Mouse (Mus musculus) liver, adult (tissue): ENCODE data around the gene Mypn.

Experiments used
- GATA4 ChIP-seq: IDR thresholded peaks from 2 replicates; pipeline ENCODE4 v1.6.1; 2014; ENCODE audit warnings: mild to moderate bottlenecking, low read length; ENCODE audit not compliant: insufficient replicate concordance

Mypn gene

DNA sequence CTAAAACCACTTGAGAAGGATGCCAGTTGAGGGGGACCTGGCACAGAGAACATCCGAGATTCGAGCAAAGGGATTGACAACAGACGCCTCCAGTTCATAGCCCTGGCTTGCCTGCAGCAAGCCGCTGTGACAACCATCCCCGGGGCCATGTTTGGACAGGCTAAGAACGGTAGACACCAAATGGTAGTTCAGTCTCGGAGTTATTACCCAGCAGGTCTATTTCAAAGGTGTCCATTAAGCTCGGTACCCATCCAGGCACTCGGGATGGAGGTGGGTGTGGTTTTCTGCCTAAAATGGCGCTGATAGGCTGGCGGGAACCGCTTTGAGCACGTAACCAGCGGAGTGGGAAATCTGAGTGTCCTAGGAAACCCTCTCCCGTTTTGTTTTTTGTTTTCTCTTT, 87.9 kb downstream of the Mypn start:
- no peak for TF ChIP-seq GATA4

DNA sequence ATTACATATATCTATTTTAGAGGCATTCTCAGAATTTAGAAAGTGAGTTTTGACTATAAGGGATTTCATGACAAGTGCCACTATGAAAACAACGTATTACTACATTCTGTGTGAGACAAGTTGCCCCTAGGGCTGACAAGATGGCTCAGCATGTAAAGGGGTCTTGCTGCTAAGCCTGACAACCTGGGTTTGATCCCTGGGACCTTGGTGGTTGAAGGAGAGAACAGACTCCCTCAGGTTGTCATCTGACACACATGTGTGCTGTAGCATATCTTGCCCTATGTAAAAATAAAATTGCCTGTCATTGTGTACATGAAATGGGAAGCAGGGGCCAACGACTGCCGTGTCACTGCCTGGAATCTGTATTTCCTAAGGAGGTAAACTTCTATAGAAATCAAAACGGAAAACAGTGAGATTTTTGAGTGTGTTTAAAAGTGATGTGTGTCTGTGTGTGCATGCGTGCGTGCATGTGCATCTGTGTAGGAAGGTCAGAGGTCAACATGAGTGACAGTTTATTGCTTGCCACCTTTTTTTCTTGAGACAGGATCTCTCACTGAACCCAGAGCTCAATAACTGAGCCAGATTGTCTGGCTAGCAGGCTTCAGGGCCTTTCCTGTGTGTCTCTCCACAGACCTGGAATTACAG, 89.9 kb downstream of the Mypn start:
- no peak for TF ChIP-seq GATA4

DNA sequence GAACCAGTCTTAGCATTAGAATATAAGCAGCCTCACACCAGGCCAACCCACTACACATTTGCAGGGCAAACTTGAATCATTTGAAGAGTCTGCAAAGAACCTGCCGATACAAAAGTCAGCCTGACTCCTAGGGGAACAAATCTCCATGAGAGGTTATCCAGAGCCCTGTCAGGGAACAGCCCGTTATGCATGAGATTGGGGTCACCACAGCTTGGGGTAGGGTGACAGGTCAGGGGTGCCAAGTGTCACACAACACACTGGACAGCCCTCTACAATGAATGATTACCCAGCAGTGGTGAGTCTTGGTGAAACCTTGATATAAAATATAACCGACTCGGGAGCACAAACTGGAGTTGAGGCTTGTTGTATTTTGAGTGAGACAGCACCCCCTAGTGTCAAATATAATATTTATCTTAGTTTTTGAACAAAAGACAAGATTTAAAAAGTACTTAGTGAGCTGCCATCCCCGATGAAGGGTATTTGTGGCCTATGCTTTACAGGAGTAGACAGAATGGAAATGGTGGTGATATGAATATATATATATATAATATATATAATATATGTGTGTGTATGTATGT, 90.6 kb downstream of the Mypn start:
- TF ChIP-seq GATA4, result no peak

DNA sequence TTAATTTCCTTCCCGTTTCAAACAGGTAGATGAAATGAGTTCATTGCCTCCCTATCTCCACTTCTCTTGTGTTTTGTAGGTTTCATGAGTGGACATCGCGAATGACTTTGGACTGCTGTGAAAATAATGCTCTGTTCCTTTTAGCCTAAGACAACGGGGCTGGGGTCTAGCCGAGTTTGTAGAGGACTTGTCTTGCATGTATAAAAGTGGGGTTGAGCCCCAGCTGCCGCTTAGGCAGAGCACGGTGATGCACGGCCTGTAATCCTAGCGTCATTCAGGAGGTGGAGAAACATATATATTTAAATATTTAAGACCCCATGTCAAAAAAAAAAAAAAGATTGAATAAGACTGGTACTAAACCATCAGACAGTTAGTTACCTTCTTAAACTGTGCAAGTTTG, 103.1 kb downstream of the Mypn start:
- TF ChIP-seq GATA4, result no peak

- no peak for TF ChIP-seq GATA4
Measured at GRCm38 (mm10) chr10:63099941-63100562, 103.7 kb downstream of the Mypn start.

GRCm38 (mm10) chr10:63099521-63099920, 104.2 kb downstream of the Mypn start, which contains the start of gene Atoh7:
TSS of gene Atoh7 (plus strand) at chr10:63099651.
- no peak for TF ChIP-seq GATA4

GRCm38 (mm10) chr10:63098191-63098590, 105.6 kb downstream of the Mypn start:
- no peak for TF ChIP-seq GATA4

GRCm38 (mm10) chr10:63096757-63097156, 107.0 kb downstream of the Mypn start:
- no peak for TF ChIP-seq GATA4

GRCm38 (mm10) chr10:63092616-63093550, 110.9 kb downstream of the Mypn start:
- TF ChIP-seq GATA4, result no peak

- no peak for TF ChIP-seq GATA4
Measured at GRCm38 (mm10) chr10:63091915-63092314, 111.8 kb downstream of the Mypn start.

DNA sequence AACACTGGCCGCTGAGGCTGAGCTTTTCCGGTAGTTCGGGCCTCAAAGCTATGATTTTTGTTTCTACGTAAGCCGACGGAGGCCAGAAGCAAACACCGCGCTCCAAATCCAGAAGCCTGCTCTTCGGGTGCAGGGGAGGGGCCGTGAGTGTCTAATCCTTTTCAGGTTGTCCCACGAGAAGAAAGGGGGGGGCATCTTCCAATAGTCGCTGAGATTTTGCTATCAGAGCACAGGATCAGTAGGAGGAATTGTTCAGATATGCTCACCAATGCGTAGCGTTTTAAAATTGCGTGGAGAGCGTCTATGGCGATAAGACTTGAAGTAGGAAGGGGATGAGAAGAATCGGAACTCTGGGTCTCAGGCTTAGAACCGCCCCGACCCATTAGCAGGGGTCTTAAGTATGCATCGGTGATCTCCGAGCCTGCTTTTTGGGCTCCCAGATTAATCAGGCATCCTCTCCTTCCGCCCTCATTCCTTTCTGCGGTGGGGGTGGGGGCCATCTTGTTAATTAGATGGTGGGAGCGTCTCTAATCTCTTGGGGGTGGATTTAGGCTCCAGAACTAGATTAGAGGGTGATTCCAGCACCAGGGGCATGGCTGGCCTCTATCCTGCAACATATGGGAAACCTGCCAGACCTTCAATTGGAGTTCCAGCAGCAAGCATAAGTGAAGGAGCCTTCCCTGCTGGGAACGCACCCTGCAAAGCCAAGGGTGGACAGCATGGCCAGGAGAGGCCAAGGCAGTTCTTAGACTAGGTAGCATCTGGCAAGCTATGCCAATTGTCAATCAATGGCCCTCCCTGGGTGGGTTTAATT, 113.8 kb downstream of the Mypn start:
- TF ChIP-seq GATA4, result no peak

GRCm38 (mm10) chr10:63089103-63089757, 114.5 kb downstream of the Mypn start:
- TF ChIP-seq GATA4, result no peak

DNA sequence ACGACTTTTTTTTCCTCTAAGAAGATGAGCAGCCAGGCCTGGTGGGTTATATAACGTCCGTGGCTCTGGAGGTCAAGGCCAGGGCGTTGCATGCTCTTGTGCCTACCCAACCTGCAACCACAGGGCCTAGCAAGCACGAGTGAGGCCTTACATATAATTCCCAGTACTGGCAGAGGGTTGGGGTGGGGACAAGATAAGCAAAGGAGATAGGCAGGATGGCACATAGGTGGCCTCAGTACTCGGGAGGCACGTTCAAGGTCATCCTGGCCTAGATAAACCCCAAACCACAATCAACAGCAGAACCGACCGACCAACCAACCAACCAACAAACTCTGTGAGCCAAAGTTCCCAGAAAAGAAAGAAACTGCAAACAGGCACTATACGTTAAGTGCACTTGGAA, 117.4 kb downstream of the Mypn start:
- TF ChIP-seq GATA4, result no peak

- TF ChIP-seq GATA4, result no peak
Measured at GRCm38 (mm10) chr10:63065988-63066387, 137.8 kb downstream of the Mypn start.
